Mouse (Mus musculus) erythroblast, embryonic 14.5 days (primary cell): ENCODE results near the gene 4930590J08Rik.

Source experiments
- GATA1 ChIP-seq: IDR thresholded peaks from 2 replicates; pipeline ENCODE4 v1.6.1; 2012; ENCODE audit warnings: low read length, inconsistent platforms, mixed read lengths
- TAL1 ChIP-seq: IDR thresholded peaks from 3 replicates; pipeline ENCODE4 v1.6.1; 2012; ENCODE audit warnings: low read length, inconsistent platforms, mixed read lengths

DNA sequence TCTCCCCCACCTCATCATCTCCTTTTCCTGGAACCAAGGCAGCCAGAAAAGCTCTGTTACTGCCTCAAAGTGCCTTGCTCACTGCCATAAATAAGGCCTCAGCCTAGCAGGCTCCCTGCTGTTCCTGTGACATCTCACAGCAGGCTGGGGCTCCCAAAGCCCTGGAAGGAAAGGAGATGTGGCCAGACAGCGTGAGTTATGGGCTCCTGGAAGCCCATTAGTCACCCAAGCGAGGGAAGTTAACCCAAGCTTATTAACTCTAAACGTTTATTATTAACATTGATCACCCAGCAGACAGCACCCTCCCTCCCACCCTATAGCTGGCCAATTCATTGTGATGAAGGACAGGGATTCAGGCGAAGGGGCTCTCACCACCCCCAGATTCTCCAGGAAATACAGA, 60.8 kb downstream of the 4930590J08Rik start:
- TF ChIP-seq GATA1 (no peak), TAL1 (no peak)
